Mouse (Mus musculus) forebrain, embryonic 10.5 days (tissue): Measurements from ENCODE around the gene Dbh. TPM values are rescaled to one million over a fixed set of nuclear protein-coding genes. Genes with fewer than 3 reads are reported as not detected.

Source experiments
- polyA plus RNA-seq: library from polyadenylated mRNA; unstranded; fragments of >200 nt; fragmentation: Nextera tagmentation; extraction: Ambion mirVana; gene quantifications from 2 replicates; pipeline ENCODE4 v1.2.1, GENCODE M21; 2016

Gene Dbh
- polyA plus RNA-seq, 1 experiment from 2014 or later: not detected

Other genes starting within 250 kb of the Dbh start
- 54.9 and 55.1 TPM in 2 replicates for gene Surf2, start 248.9 kb upstream of the Dbh start, polyA plus RNA-seq
- gene Surf1, start 248.7 kb upstream of the Dbh start, polyA plus RNA-seq: 46.0 and 47.3 TPM in 2 replicates
- 155 TPM in 2 replicates for gene Surf4, start 231.3 kb upstream of the Dbh start, polyA plus RNA-seq
- gene Stkld1, start 231.2 kb upstream of the Dbh start, polyA plus RNA-seq: 0.07 and 0.09 TPM in 2 replicates
- gene Rexo4, start 200.8 kb upstream of the Dbh start, polyA plus RNA-seq: 57.1 and 59.0 TPM in 2 replicates
- gene Adamts13, start 191.8 kb upstream of the Dbh start, polyA plus RNA-seq: not detected in 2 replicates
- 101 and 103 TPM in 2 replicates for gene Cacfd1, start 155.3 kb upstream of the Dbh start, polyA plus RNA-seq
- gene Slc2a6, start 137.2 kb upstream of the Dbh start, polyA plus RNA-seq: 1.6 and 2.1 TPM in 2 replicates
- not detected in 2 replicates for gene Mymk, start 93.1 kb upstream of the Dbh start, polyA plus RNA-seq
- 3.8 and 5.3 TPM in 2 replicates for gene Adamtsl2, start 85.9 kb upstream of the Dbh start, polyA plus RNA-seq
- 0.05 and 0.16 TPM in 2 replicates for gene Fam163b, start 22.7 kb upstream of the Dbh start, polyA plus RNA-seq
- 1.8 TPM in 2 replicates for gene Sardh, start 83.1 kb downstream of the Dbh start, polyA plus RNA-seq